Mouse (Mus musculus) liver, embryonic 13.5 days (tissue): ENCODE data around the gene Ankrd35. TPM values are rescaled to one million over a fixed set of nuclear protein-coding genes. Genes with fewer than 3 reads are reported as not detected.
A peak's percentile ranks its signal among the peaks of the same experiment; 100 is the strongest.
"Not testable (repeated sequence)": the region's sequence is repeated elsewhere in the genome, so short reads cannot be mapped to it uniquely, and the experiment has no call there.

Source experiments
- ATAC-seq: fragments of 200-750 bp; cut with Nextera tagmentation; 2 replicates; pipeline ENCODE4 v1.8.0; 2017; ENCODE audit warnings: low read depth, mild to moderate bottlenecking, moderate number of reproducible peaks, moderate library complexity
- DNase-seq: peaks from one replicate; pipeline ENCODE4 v3.0.0; 2022
- H3K27ac ChIP-seq: fragments of 300-500 bp; sonication (generic); 2 replicates; pipeline ENCODE4 v1.5.1; 2015; ENCODE audit warnings: moderate library complexity, mild to moderate bottlenecking, inconsistent platforms
- H3K27me3 ChIP-seq: fragments of 300-500 bp; sonication (generic); 2 replicates; pipeline ENCODE4 v1.6.1; 2015; ENCODE audit warnings: mild to moderate bottlenecking, inconsistent platforms
- H3K36me3 ChIP-seq: fragments of 300-500 bp; sonication (generic); 2 replicates; pipeline ENCODE4 v1.6.1; 2015; ENCODE audit warnings: mild to moderate bottlenecking, inconsistent platforms
- H3K4me1 ChIP-seq: fragments of 300-500 bp; sonication (generic); replicated peaks from 2 replicates; pipeline ENCODE4 v1.6.1; 2015; ENCODE audit warnings: inconsistent platforms
- H3K4me2 ChIP-seq: fragments of 300-500 bp; sonication (generic); 2 replicates; pipeline ENCODE4 v1.6.1; 2015; ENCODE audit warnings: inconsistent platforms, mild to moderate bottlenecking, moderate library complexity
- H3K4me3 ChIP-seq: fragments of 300-500 bp; sonication (generic); replicated peaks from 2 replicates; pipeline ENCODE4 v1.5.1; 2015; ENCODE audit warnings: mild to moderate bottlenecking, inconsistent platforms
- H3K9ac ChIP-seq: fragments of 300-500 bp; sonication (generic); 2 replicates; pipeline ENCODE4 v1.6.1; 2015; ENCODE audit warnings: mild to moderate bottlenecking, inconsistent platforms
- H3K9me3 ChIP-seq: fragments of 300-500 bp; sonication (generic); replicated peaks from 2 replicates; pipeline ENCODE4 v1.6.1; 2016; ENCODE audit warnings: inconsistent platforms
- WGBS: fragments of 180-500 bp; shearing (Covaris S2); methylation state at CpG from one replicate; pipeline ENCODE4 v1.1.7; 2015; ENCODE audit not compliant: insufficient replicate concordance; 5-methylcytosine and 5-hydroxymethylcytosine counted together
- polyA plus RNA-seq: library from polyadenylated mRNA; unstranded; fragments of >200 nt; fragmentation: Nextera tagmentation; extraction: Ambion mirVana; gene quantifications from 2 replicates; pipeline ENCODE4 v1.2.1, GENCODE M21; 2015

The Ankrd35 gene
- polyA plus RNA-seq, 1 experiment from 2014 or later = 0.38 TPM

GRCm38 (mm10) chr3:96675171-96675570 is 5.2 kb downstream of the Ankrd35 start:
- no peak overlapping the region for H3K27ac ChIP-seq
- H3K27me3 ChIP-seq = peaks cover 39% of the 10 kb centered on the region
- H3K9ac ChIP-seq = no peak overlapping the region
- ATAC-seq (no peak), DNase-seq (no peak)
- H3K9me3 ChIP-seq = no peaks in the 10 kb centered on the region
- H3K36me3 ChIP-seq = no peaks in the 10 kb centered on the region
- no peak overlapping the region for H3K4me2 ChIP-seq
- WGBS = 59% methylated on average over 3 of the region's 3 CpGs
- H3K4me1 ChIP-seq = peaks cover 26% of the 10 kb centered on the region
- no peak overlapping the region for H3K4me3 ChIP-seq

DNA sequence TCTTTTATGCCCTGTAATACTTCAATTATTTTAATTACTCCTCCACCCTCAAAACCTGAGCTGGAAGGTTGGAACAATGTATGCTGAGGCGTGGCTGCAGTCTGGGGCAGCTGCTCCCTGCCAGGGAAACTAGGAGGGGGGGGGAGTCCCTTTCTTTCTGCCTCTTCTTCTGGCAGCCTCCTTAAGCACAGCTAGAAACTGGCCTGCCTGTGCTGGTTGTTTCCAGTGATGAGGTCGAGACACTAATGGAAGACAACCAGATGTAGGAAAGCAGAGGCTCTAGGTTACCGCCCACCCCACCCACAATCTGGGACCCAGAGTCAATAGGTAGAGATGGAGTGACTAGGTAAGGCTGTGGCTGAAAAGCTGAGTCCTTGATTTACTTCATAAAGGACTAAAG is 5.8 kb downstream of the Ankrd35 start:
- DNase-seq = no peak
- no peak overlapping the region for H3K4me3 ChIP-seq
- peaks cover 26% of the 10 kb centered on the region for H3K4me1 ChIP-seq
- peaks cover 40% of the 10 kb centered on the region for H3K27me3 ChIP-seq
- WGBS = 57% methylated on average over 3 of the region's 3 CpGs
- no peak overlapping the region for H3K9ac ChIP-seq
- H3K27ac ChIP-seq = no peak overlapping the region
- H3K4me2 ChIP-seq = no peak overlapping the region
- H3K36me3 ChIP-seq = no peaks in the 10 kb centered on the region
- H3K9me3 ChIP-seq = no peaks in the 10 kb centered on the region
- ATAC-seq = no peak

- Histone ChIP-seq H3K9me3 (no peaks in the 10 kb centered on the region), H3K4me1 (peaks cover 24% of the 10 kb centered on the region), H3K4me2 (no peak overlapping the region), H3K36me3 (no peaks in the 10 kb centered on the region), H3K27me3 (peaks cover 50% of the 10 kb centered on the region), H3K9ac (no peak overlapping the region), H3K27ac (no peak overlapping the region), H3K4me3 (no peak overlapping the region)
- 54% methylated on average over 7 of the region's 7 CpGs for WGBS
- no peak for ATAC-seq
- DNase-seq = no peak
Observed at GRCm38 (mm10) chr3:96678456-96678855, 8.5 kb downstream of the Ankrd35 start.

GRCm38 (mm10) chr3:96679159-96679674 is 9.3 kb downstream of the Ankrd35 start:
- no peaks in the 10 kb centered on the region for H3K36me3 ChIP-seq
- no peaks in the 10 kb centered on the region for H3K9me3 ChIP-seq
- peak overlapping the region; percentile 13; the same call in 1 of the 2 replicates for H3K9ac ChIP-seq
- no peak overlapping the region for H3K4me3 ChIP-seq
- 9% methylated on average over 5 of the region's 5 CpGs for WGBS
- peak; percentile 48 for ATAC-seq
- DNase-seq = no peak
- peaks cover 55% of the 10 kb centered on the region for H3K27me3 ChIP-seq
- peak overlapping the region; percentile 12; the same call in 1 of the 2 replicates for H3K4me2 ChIP-seq
- no peak overlapping the region for H3K27ac ChIP-seq
- peaks cover 24% of the 10 kb centered on the region for H3K4me1 ChIP-seq

- H3K36me3 ChIP-seq = no peaks in the 10 kb centered on the region
- H3K27ac ChIP-seq = no peak overlapping the region
- H3K9ac ChIP-seq = no peak overlapping the region
- no peak overlapping the region for H3K4me3 ChIP-seq
- H3K4me2 ChIP-seq = no peak overlapping the region
- H3K4me1 ChIP-seq = peaks cover 24% of the 10 kb centered on the region
- no peaks in the 10 kb centered on the region for H3K9me3 ChIP-seq
- ATAC-seq (no peak), DNase-seq (no peak)
- WGBS = 21% methylated on average over 12 of the region's 12 CpGs
- H3K27me3 ChIP-seq = peaks cover 67% of the 10 kb centered on the region
Observed at GRCm38 (mm10) chr3:96680269-96680956, 10.5 kb downstream of the Ankrd35 start.

DNA sequence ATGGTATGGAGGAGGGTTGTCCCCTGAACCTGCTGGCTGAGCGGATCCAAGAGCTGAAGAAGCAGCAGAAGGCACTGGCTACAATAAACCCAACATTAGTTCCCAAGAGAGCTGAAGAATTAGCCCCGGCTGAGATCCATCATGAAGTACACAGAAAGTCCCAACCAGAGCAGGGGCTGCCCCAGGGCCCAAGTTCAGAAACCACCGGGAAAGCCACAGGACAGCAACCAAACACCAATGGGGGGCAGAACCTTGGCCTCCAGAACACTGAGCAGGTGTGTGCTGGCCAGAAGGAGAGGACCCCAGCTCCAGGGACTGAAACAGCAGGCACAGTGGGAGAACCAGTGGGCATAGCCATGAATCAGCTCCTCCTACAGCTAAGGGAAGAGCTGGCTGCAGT is 13.6 kb downstream of the Ankrd35 start:
- Histone ChIP-seq H3K27me3 (peaks cover 77% of the 10 kb centered on the region), H3K9me3 (no peaks in the 10 kb centered on the region), H3K36me3 (no peaks in the 10 kb centered on the region), H3K4me2 (no peak overlapping the region), H3K27ac (no peak overlapping the region), H3K9ac (no peak overlapping the region), H3K4me1 (peaks cover 22% of the 10 kb centered on the region), H3K4me3 (no peak overlapping the region)
- no peak for ATAC-seq
- WGBS = 71% methylated on average over 3 of the region's 3 CpGs
- DNase-seq = no peak

GRCm38 (mm10) chr3:96684151-96684821 is 14.4 kb downstream of the Ankrd35 start:
- H3K4me1 ChIP-seq = peaks cover 14% of the 10 kb centered on the region
- no peaks in the 10 kb centered on the region for H3K9me3 ChIP-seq
- no peak for ATAC-seq
- H3K4me2 ChIP-seq = peak overlapping the region; percentile 42
- H3K36me3 ChIP-seq = no peaks in the 10 kb centered on the region
- peaks cover 74% of the 10 kb centered on the region for H3K27me3 ChIP-seq
- DNase-seq = no peak
- H3K9ac ChIP-seq = no peak overlapping the region
- 37% methylated on average over 17 of the region's 17 CpGs for WGBS
- H3K27ac ChIP-seq = no peak overlapping the region
- no peak overlapping the region; the same call in 1 of the 2 replicates for H3K4me3 ChIP-seq

- ATAC-seq = no peak
- H3K4me2 ChIP-seq = peak overlapping the region; percentile 42
- H3K27ac ChIP-seq = no peak overlapping the region
- peak overlapping the region; percentile 23; the same call in 1 of the 2 replicates for H3K4me3 ChIP-seq
- H3K27me3 ChIP-seq = peaks cover 74% of the 10 kb centered on the region
- no peak overlapping the region for H3K9ac ChIP-seq
- WGBS = 16% methylated on average over 28 of the region's 28 CpGs
- peaks cover 9% of the 10 kb centered on the region for H3K4me1 ChIP-seq
- no peak for DNase-seq
- H3K36me3 ChIP-seq = no peaks in the 10 kb centered on the region
- no peaks in the 10 kb centered on the region for H3K9me3 ChIP-seq
Observed at GRCm38 (mm10) chr3:96684822-96685156, 14.9 kb downstream of the Ankrd35 start.

DNA sequence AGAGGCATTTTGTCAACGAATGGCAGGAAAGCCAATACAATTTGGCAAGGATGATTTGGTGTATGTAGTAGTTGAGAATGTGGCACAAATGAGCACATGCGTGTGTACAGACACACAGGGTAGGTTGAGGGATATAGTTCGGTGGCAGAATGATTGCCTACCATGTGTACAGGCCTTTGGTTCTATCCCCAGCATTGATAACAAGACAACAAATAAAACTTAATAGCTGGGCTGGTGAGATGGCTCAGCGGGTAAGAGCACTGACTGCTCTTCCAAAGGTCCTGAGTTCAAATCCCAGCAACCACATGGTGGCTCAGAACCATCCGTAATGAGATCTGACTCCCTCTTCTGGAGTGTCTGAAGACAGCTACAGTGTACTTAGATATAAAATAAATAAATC is 16.1 kb downstream of the Ankrd35 start:
- H3K9ac ChIP-seq, H3K4me3 ChIP-seq, H3K9me3 ChIP-seq, H3K4me2 ChIP-seq, ATAC-seq, DNase-seq, H3K36me3 ChIP-seq, H3K27ac ChIP-seq, H3K4me1 ChIP-seq: not testable (repeated sequence)
- 79% methylated on average over 5 of the region's 5 CpGs for WGBS
- H3K27me3 ChIP-seq = peaks cover 64% of the 10 kb centered on the region

GRCm38 (mm10) chr3:96688854-96689253 is 18.9 kb downstream of the Ankrd35 start:
- no peaks in the 10 kb centered on the region for H3K36me3 ChIP-seq
- ATAC-seq (no peak), DNase-seq (no peak)
- H3K27ac ChIP-seq = no peak overlapping the region
- peaks cover 43% of the 10 kb centered on the region for H3K27me3 ChIP-seq
- no peak overlapping the region for H3K4me2 ChIP-seq
- no peaks in the 10 kb centered on the region for H3K9me3 ChIP-seq
- H3K9ac ChIP-seq = no peak overlapping the region
- 60% methylated on average over 11 of the region's 11 CpGs for WGBS
- no peaks in the 10 kb centered on the region for H3K4me1 ChIP-seq
- H3K4me3 ChIP-seq = no peak overlapping the region

DNA sequence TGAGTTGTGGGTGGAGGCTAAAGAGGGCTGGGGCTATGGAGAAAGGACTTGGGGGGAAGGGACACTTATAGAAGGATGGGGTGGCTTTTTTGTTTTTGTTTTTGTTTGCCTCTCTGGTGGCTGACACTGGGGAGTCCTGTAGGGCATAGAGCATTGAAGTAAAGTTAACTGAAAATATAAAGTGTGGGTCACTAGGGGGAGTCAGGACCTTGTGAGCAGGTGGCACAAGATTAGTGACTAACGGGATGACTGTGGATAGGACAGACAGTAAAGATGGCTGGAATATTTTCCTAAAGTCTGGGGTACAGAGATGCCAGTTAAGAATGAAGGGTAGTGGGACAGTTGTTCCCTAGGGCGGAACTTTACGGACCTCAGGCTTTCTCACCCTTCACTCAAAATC is 20.4 kb downstream of the Ankrd35 start:
- peaks cover 29% of the 10 kb centered on the region for H3K27me3 ChIP-seq
- H3K9me3 ChIP-seq = no peaks in the 10 kb centered on the region

More for the DNA sequence above, 20.4 kb downstream of the Ankrd35 start:
- WGBS = 53% methylated on average over 3 of the region's 3 CpGs
- no peak overlapping the region for H3K4me3 ChIP-seq
- ATAC-seq (no peak), DNase-seq (no peak)
- H3K4me1 ChIP-seq = no peaks in the 10 kb centered on the region
- no peak overlapping the region for H3K4me2 ChIP-seq
- H3K9ac ChIP-seq = no peak overlapping the region
- H3K27ac ChIP-seq = no peak overlapping the region
- no peaks in the 10 kb centered on the region for H3K36me3 ChIP-seq
